Mouse (Mus musculus) thymus, adult 2 months (tissue): ENCODE data around the gene Atrnl1.

ENCODE experiments used
- CTCF ChIP-seq: fragments of 200-500 bp; IDR thresholded peaks from 2 replicates; pipeline ENCODE4 v1.5.1; 2012; ENCODE audit warnings: mild to moderate bottlenecking, control low read depth, low read length, moderate library complexity, borderline replicate concordance; ENCODE audit not compliant: control insufficient read depth, poor library complexity, insufficient read depth; ENCODE audit errors: extremely low read depth
- POLR2A ChIP-seq: fragments of 200-500 bp; IDR thresholded peaks from 2 replicates; pipeline ENCODE4 v1.6.1; 2012; ENCODE audit warnings: mild to moderate bottlenecking, low read length, control low read depth, moderate library complexity; ENCODE audit not compliant: control insufficient read depth, poor library complexity, insufficient read depth; ENCODE audit errors: extremely low read depth

DNA sequence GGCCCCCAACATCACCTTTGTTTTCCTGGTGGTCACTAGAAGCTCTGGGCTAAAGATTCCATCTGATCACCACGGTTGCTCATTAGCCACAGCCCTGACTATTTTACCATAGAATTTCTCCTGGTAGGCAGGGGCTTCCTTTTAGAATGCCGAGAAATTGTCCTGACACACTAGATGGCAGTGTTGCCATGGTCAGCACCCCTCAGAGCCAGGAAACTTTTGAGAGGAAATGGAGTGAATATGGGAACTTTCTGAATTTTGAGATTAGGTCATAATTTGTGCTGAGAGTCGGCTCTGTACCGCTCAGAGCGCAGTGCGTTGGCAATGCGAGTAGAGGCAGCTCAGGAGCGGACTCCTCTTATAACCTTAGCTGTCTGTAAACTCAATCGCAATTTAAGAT, 134.7 kb downstream of the Atrnl1 start:
- no peak for TF ChIP-seq CTCF
- TF ChIP-seq POLR2A, result no peak
